Mouse (Mus musculus): Measurements from ENCODE around the gene Cd164. TPM values are rescaled to one million over a fixed set of nuclear protein-coding genes. Genes with fewer than 3 reads are reported as not detected.

Gene Cd164
- 84.8 and 89.1 TPM in 2 replicates for polyA plus RNA-seq (2014; fragmentation: Nextera tagmentation; extraction: Ambion mirVana)

DNA sequence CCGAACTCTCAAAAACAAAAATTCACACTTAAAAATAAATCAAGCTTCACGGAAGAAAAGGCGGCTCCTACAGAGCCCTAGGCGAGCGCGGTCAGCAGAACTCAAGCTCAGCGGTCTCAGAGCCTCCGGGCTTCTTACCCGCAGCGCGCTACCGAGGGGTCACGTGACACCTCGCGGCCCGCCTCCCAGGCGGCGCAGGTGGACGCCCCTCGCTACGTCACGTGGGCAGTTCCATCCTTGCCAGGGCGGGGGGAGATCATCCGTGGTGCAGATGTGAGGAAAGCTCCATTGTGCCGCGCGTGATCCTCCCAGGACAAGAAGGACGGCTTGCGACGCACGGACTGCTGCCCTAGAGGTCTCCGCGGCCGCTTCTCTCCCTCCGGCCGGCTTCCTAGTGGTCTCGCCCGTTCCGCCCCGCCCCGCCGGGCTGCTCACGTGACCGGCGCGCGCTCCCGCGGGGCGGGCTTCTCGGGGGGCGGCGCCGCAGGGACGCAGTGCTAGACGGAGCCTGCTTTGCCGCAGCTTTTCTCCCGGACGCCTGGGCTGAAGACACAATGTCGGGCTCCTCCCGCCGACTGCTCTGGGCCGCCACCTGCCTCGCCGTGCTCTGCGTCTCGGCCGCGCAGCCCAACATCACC, at the start of gene Cd164:
TSS of gene Cd164 (plus strand) at position 434 of the 638 bp plus-strand sequence.
- Histone ChIP-seq H3K4me2 (ENCODE audit: low read length) (peak within 1 kb of the TSS; percentile 83), H3K9ac (ENCODE audit: low read length) (peak within 1 kb of the TSS; percentile 92), H3K4me3 (ENCODE audit: low read depth, low read length) (peak within 1 kb of the TSS; percentile 95), H3K4me1 (ENCODE audit: control insufficient read depth, insufficient read depth, low read length) (peaks cover 16% of the 10 kb centered on the region), H3K36me3 (ENCODE audit: control insufficient read depth, insufficient read depth, low read length) (peaks cover 14% of the 10 kb centered on the region), H3K9me3 (replicated peaks; ENCODE audit: control insufficient read depth, low read length) (no peaks in the 10 kb centered on the region), H3K27ac (ENCODE audit: low read depth, low read length) (peak within 1 kb of the TSS; percentile 97), H3K27me3 (replicated peaks; ENCODE audit: control insufficient read depth, insufficient read depth, low read length) (no peaks in the 10 kb centered on the region)
- under 1% methylated on average over 69 of the region's 69 CpGs for WGBS
- peak; percentile 96 for DNase-seq (ENCODE audit: low spot score)
- peak; percentile 94 for ATAC-seq

DNA sequence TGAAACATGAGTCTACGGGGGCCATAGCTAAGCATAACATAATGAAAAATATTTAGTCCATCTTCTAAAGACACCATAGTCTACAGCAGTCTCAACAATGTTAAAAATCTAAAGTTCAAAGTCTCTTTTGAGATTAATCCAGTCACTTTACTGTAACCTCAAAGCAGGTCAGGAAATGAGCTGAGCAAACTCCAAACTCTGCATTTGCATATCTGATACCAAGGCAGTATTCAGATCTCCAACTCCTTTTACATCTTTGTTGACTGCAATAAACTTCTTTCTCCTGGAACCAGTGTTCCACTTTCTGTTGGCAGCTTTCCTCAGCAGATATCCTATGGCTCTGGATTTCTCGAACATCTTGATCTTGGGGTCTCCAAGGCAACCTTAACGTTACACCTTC, 48.5 kb upstream of the Cd164 start:
- Histone ChIP-seq H3K9ac (ENCODE audit: low read length) (no peak overlapping the region), H3K27me3 (replicated peaks; ENCODE audit: control insufficient read depth, insufficient read depth, low read length) (no peaks in the 10 kb centered on the region), H3K9me3 (replicated peaks; ENCODE audit: control insufficient read depth, low read length) (no peaks in the 10 kb centered on the region), H3K4me1 (ENCODE audit: control insufficient read depth, insufficient read depth, low read length) (peaks cover under 1% of the 10 kb centered on the region; the same call in 1 of the 2 replicates), H3K36me3 (ENCODE audit: control insufficient read depth, insufficient read depth, low read length) (peaks cover 11% of the 10 kb centered on the region), H3K27ac (ENCODE audit: low read depth, low read length) (no peak overlapping the region), H3K4me3 (ENCODE audit: low read depth, low read length) (no peak overlapping the region), H3K4me2 (ENCODE audit: low read length) (no peak overlapping the region)
- ATAC-seq: no peak
- no peak for DNase-seq (ENCODE audit: low spot score)
- WGBS: 93% methylated on average over 3 of the region's 3 CpGs

DNA sequence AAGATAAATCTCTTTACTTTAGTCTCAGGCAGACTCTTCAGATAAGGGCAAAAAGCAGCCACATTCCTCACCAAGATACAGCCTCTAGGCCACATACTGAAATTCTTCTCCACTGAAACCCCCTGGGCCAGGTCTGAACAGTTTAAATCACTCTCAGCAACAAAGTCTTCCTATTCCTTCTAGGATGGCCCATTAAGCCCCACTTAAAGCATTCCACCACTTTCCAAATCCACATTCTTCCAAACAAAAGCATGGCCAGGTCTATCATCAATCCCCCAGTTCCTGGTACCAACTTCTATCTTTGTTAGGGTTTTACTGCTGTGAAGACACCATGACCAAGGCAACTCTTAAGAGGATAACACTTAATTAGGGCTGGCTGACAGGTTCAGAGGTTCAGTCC, 46.7 kb upstream of the Cd164 start:
- Histone ChIP-seq H3K9ac (ENCODE audit: low read length) (no peak overlapping the region), H3K9me3 (replicated peaks; ENCODE audit: control insufficient read depth, low read length) (no peaks in the 10 kb centered on the region), H3K4me3 (ENCODE audit: low read depth, low read length) (no peak overlapping the region), H3K36me3 (ENCODE audit: control insufficient read depth, insufficient read depth, low read length) (peaks cover 6% of the 10 kb centered on the region; the same call in 1 of the 2 replicates), H3K4me1 (ENCODE audit: control insufficient read depth, insufficient read depth, low read length) (peaks cover 11% of the 10 kb centered on the region; the same call in 1 of the 2 replicates), H3K27ac (ENCODE audit: low read depth, low read length) (no peak overlapping the region), H3K27me3 (replicated peaks; ENCODE audit: control insufficient read depth, insufficient read depth, low read length) (no peaks in the 10 kb centered on the region), H3K4me2 (ENCODE audit: low read length) (no peak overlapping the region)
- ATAC-seq: no peak
- DNase-seq (ENCODE audit: low spot score): no peak

DNA sequence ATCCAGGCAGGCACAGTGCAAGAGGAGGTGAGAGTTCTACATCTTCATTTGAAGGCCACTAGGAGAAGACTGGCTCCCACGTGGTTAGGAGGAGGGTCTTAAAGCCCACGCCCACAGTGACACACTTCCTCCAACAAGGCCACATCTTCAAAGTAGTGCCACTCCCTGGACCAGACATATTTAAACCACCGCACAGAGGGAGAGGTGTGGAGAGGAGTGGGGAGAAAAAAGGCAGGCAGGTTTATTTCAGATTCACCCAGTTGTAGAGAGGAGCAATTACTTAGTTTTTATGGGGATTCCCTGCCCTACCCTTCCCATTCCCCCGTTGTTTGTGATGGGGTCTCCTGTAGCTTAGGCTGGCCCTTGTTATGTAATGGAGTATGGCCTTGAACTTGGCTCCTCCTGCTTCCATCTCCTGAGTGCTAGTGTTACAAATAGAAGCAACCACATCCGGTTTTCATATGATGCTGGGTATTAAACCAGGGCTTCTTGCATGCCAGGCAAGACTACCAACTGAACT, 46.2 kb upstream of the Cd164 start:
- H3K27ac ChIP-seq (ENCODE audit: low read depth, low read length): no peak overlapping the region
- ATAC-seq (no peak), DNase-seq (ENCODE audit: low spot score) (no peak)
- H3K9me3 ChIP-seq (replicated peaks; ENCODE audit: control insufficient read depth, low read length): no peaks in the 10 kb centered on the region
- peaks cover 12% of the 10 kb centered on the region; the same call in 1 of the 2 replicates for H3K4me1 ChIP-seq (ENCODE audit: control insufficient read depth, insufficient read depth, low read length)
- H3K4me3 ChIP-seq (ENCODE audit: low read depth, low read length): no peak overlapping the region
- no peak overlapping the region for H3K9ac ChIP-seq (ENCODE audit: low read length)
- 72% methylated on average over 5 of the region's 5 CpGs for WGBS
- no peaks in the 10 kb centered on the region for H3K27me3 ChIP-seq (replicated peaks; ENCODE audit: control insufficient read depth, insufficient read depth, low read length)
- H3K4me2 ChIP-seq (ENCODE audit: low read length): no peak overlapping the region
- H3K36me3 ChIP-seq (ENCODE audit: control insufficient read depth, insufficient read depth, low read length): peaks cover 5% of the 10 kb centered on the region; the same call in 1 of the 2 replicates

DNA sequence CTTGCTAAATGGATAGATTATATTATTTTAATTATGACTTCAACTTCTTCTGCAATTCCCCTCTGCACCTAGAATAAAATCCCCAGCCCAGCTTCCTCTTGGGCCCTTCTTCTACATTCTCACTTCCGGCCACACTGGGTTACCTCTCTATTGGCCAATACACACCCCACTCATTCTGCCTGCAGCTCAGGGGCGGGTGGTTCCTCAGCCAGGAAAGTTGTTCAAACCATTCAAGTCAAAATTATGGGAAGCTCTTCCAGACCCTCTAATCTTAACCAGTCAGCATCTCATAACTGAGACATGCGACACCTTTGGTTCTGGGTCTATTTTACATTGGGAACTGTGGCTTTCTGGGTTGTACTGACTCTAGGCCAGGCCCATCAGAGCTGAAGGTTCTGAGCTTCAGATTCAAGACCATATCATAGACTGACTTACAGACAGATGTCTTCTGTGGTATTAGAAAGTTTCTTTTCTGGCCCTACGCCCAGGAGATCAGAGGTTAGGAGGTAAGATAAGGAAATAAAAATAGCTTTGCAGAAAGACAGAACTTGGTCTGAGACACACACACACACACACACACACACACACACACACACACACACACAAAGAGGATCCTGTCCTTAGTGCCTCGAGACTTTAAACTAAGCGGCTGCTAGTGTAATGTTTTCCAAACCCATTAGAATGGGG, 45.3 kb upstream of the Cd164 start:
- ATAC-seq (no peak), DNase-seq (ENCODE audit: low spot score) (no peak)
- Histone ChIP-seq H3K4me1 (ENCODE audit: control insufficient read depth, insufficient read depth, low read length) (peaks cover 13% of the 10 kb centered on the region; the same call in 1 of the 2 replicates), H3K27ac (ENCODE audit: low read depth, low read length) (no peak overlapping the region), H3K36me3 (ENCODE audit: control insufficient read depth, insufficient read depth, low read length) (no peaks in the 10 kb centered on the region), H3K27me3 (replicated peaks; ENCODE audit: control insufficient read depth, insufficient read depth, low read length) (no peaks in the 10 kb centered on the region), H3K4me2 (ENCODE audit: low read length) (no peak overlapping the region), H3K9me3 (replicated peaks; ENCODE audit: control insufficient read depth, low read length) (no peaks in the 10 kb centered on the region), H3K9ac (ENCODE audit: low read length) (no peak overlapping the region), H3K4me3 (ENCODE audit: low read depth, low read length) (no peak overlapping the region)
- 87% methylated on average over 6 of the region's 6 CpGs for WGBS

GRCm38 (mm10) chr10:41474981-41475391, 44.2 kb upstream of the Cd164 start:
- peaks cover 13% of the 10 kb centered on the region; the same call in 1 of the 2 replicates for H3K4me1 ChIP-seq (ENCODE audit: control insufficient read depth, insufficient read depth, low read length)
- H3K4me2 ChIP-seq (ENCODE audit: low read length): no peak overlapping the region
- no peak overlapping the region for H3K4me3 ChIP-seq (ENCODE audit: low read depth, low read length)
- H3K9ac ChIP-seq (ENCODE audit: low read length): no peak overlapping the region
- H3K9me3 ChIP-seq (replicated peaks; ENCODE audit: control insufficient read depth, low read length): no peaks in the 10 kb centered on the region
- WGBS: 84% methylated on average over 1 of the region's 1 CpGs
- no peaks in the 10 kb centered on the region for H3K36me3 ChIP-seq (ENCODE audit: control insufficient read depth, insufficient read depth, low read length)
- H3K27ac ChIP-seq (ENCODE audit: low read depth, low read length): no peak overlapping the region
- ATAC-seq (no peak), DNase-seq (ENCODE audit: low spot score) (no peak)
- no peaks in the 10 kb centered on the region for H3K27me3 ChIP-seq (replicated peaks; ENCODE audit: control insufficient read depth, insufficient read depth, low read length)

DNA sequence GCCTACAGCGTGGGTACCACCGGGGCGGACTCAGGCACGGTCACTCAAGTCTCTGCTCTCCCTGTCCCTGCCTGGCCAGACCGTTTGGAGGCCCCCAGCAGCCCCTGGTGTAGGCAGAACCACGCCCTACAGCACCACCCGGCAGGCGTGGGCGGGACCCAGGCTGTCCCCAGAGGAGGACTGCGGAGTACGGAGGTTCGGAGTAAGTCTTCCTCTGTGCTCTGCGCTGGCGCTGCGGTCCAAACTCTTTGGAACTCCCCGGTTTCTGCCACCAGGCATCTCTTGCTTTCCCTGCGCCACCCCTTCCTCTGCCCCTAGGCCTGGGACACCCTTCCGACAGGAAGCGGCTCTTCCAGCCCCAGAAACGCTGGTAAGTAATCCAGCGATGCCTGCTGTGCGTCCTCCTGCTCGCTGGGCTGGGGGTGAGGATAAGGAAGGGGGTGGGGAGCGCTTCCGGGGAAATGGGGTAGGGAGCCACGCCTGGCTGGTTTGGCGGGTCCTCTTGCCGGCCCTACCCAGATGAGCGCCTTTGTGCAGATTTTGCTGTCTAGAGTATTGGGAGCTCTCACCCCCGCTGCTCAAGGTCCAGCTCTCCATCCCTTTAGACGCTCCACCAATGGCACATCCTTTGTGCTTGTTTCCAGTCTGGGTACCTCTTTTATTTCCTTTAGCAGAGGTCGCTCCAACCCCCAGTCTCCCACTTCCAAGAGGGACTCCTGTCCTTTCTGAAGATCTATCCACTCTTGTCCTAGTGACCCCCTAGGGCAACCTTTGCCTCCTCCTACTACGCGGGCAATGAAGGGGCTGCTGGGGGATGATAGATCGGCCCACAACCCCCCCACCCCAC, 42.8 kb upstream of the Cd164 start, which contains the start of gene Mical1:
TSS of gene Mical1 (plus strand) at position 144 of the 847 bp plus-strand sequence.
- Histone ChIP-seq H3K4me3 (ENCODE audit: low read depth, low read length) (peak within 1 kb of the TSS; percentile 58), H3K9ac (ENCODE audit: low read length) (peak within 1 kb of the TSS; percentile 79), H3K36me3 (ENCODE audit: control insufficient read depth, insufficient read depth, low read length) (0 out of 2 replicates have a peak, but pooled peaks cover 4% of the 10 kb centered on the region), H3K27ac (ENCODE audit: low read depth, low read length) (peak within 1 kb of the TSS; percentile 84), H3K27me3 (replicated peaks; ENCODE audit: control insufficient read depth, insufficient read depth, low read length) (no peaks in the 10 kb centered on the region), H3K4me1 (ENCODE audit: control insufficient read depth, insufficient read depth, low read length) (peaks cover 13% of the 10 kb centered on the region; the same call in 1 of the 2 replicates), H3K9me3 (replicated peaks; ENCODE audit: control insufficient read depth, low read length) (no peaks in the 10 kb centered on the region), H3K4me2 (ENCODE audit: low read length) (peak within 1 kb of the TSS; percentile 72)
- under 1% methylated on average over 34 of the region's 35 CpGs for WGBS
- DNase-seq (ENCODE audit: low spot score) (peak; percentile 65), ATAC-seq (peak; percentile 75)

DNA sequence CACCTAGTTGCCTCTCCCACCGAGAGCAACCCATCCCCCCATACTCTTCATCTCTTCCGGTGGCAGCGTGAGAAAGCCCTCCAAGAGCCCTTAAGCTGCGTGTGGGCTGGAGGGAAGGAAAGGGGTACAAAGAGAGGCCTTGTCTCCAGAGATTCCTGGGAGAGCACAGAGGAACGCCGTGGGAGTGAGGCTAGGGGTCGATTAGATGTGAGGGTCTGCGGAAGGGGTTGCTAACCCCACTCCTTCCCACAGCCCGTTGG, 42.3 kb upstream of the Cd164 start:
- H3K4me3 ChIP-seq (ENCODE audit: low read depth, low read length): peak overlapping the region; percentile 58
- 0% methylated on average over 9 of the region's 9 CpGs for WGBS
- ATAC-seq (peak; percentile 36), DNase-seq (ENCODE audit: low spot score) (peak; percentile 72)
- H3K4me1 ChIP-seq (ENCODE audit: control insufficient read depth, insufficient read depth, low read length): peaks cover 13% of the 10 kb centered on the region; the same call in 1 of the 2 replicates
- H3K9me3 ChIP-seq (replicated peaks; ENCODE audit: control insufficient read depth, low read length): no peaks in the 10 kb centered on the region
- peak overlapping the region; percentile 84 for H3K27ac ChIP-seq (ENCODE audit: low read depth, low read length)
- H3K4me2 ChIP-seq (ENCODE audit: low read length): peak overlapping the region; percentile 72
- H3K36me3 ChIP-seq (ENCODE audit: control insufficient read depth, insufficient read depth, low read length): 0 out of 2 replicates have a peak, but pooled peaks cover 10% of the 10 kb centered on the region
- no peaks in the 10 kb centered on the region for H3K27me3 ChIP-seq (replicated peaks; ENCODE audit: control insufficient read depth, insufficient read depth, low read length)
- peak overlapping the region; percentile 79 for H3K9ac ChIP-seq (ENCODE audit: low read length)
